Comparison of ENCODE assay signal across 31 mouse cellular contexts in genomic region chr10:69979636-69980035, GRCm38 (mm10).
A peak's percentile ranks its signal among the peaks of the same experiment; 100 is the strongest.
DNase-seq lines count a peak whose midpoint lies in the region; ATAC-seq and TF ChIP-seq lines count a peak whose summit lies in the region.
"Had no signal": no experiment of that assay in that cellular context is flagged by ENCODE, and none has a peak within 500 bp of the region (broad histone marks: within the 10 kb centered on the region; RNA-seq: fewer than 3 reads in every experiment).

No protein-coding gene starts in this region.

- no peaks in the 10 kb centered on the region for H3K4me1 ChIP-seq in forebrain, embryonic 13.5 days
- no peaks in the 10 kb centered on the region for H3K4me1 ChIP-seq in forebrain, embryonic 10.5 days
- H3K4me1 ChIP-seq in forebrain, postnatal 0 days (ENCODE audit: insufficient read depth) = no peaks in the 10 kb centered on the region
- H3K4me1 ChIP-seq: embryonic facial prominence, embryonic 10.5 days; embryonic facial prominence, embryonic 13.5 days; heart, embryonic 15.5 days had no signal

- no peak for TF ChIP-seq CTCF in forebrain, postnatal 0 days (IDR thresholded peaks at IDR 0.05; ENCODE audit: low read depth)

- no peak overlapping the region for H3K4me2 ChIP-seq in forebrain, embryonic 13.5 days
- no peak overlapping the region for H3K4me2 ChIP-seq in forebrain, postnatal 0 days (ENCODE audit: low read depth)
- H3K4me2 ChIP-seq: embryonic facial prominence, embryonic 13.5 days; heart, embryonic 12.5 days; heart, embryonic 15.5 days; hindbrain, embryonic 14.5 days had no signal

- peaks cover 46% of the 10 kb centered on the region for H3K36me3 ChIP-seq in forebrain, embryonic 13.5 days (ENCODE audit: poor library complexity, severe bottlenecking)
- H3K36me3 ChIP-seq in forebrain, embryonic 10.5 days (replicated peaks) = peaks cover 41% of the 10 kb centered on the region
- peaks cover 56% of the 10 kb centered on the region for H3K36me3 ChIP-seq in forebrain, postnatal 0 days (ENCODE audit: insufficient read depth)
- H3K36me3 ChIP-seq: G1E had no signal

- H3K9me3 ChIP-seq in forebrain, embryonic 13.5 days (replicated peaks) = no peaks in the 10 kb centered on the region
- no peaks in the 10 kb centered on the region for H3K9me3 ChIP-seq in forebrain, embryonic 10.5 days
- no peaks in the 10 kb centered on the region for H3K9me3 ChIP-seq in forebrain, postnatal 0 days (ENCODE audit: low read length)
- H3K9me3 ChIP-seq: embryonic facial prominence, embryonic 10.5 days; embryonic facial prominence, embryonic 13.5 days; heart, embryonic 12.5 days; heart, embryonic 15.5 days had no signal

- peak; percentile 70; the same call in 1 of the 2 replicates for ATAC-seq in forebrain, embryonic 13.5 days
- peak; percentile 86 for ATAC-seq in forebrain, postnatal 0 days
- ATAC-seq: hindbrain, postnatal 0 days; inflammation-experienced regulatory T-cells, adult 6 months; intestine, embryonic 16.5 days; Patski had no signal

- H3K4me3 ChIP-seq in forebrain, embryonic 13.5 days = no peak overlapping the region
- no peak overlapping the region for H3K4me3 ChIP-seq in forebrain, embryonic 10.5 days
- no peak overlapping the region for H3K4me3 ChIP-seq in forebrain, postnatal 0 days (ENCODE audit: low read depth, low read length)
- H3K4me3 ChIP-seq: embryonic facial prominence, embryonic 10.5 days; embryonic facial prominence, embryonic 13.5 days; erythroblast, embryonic 14.5 days; gastrocnemius, adult 2 months; heart, embryonic 12.5 days; heart, embryonic 15.5 days had no signal

- H3K27me3 ChIP-seq in forebrain, embryonic 13.5 days = no peaks in the 10 kb centered on the region
- H3K27me3 ChIP-seq in forebrain, embryonic 10.5 days (ENCODE audit: poor library complexity, severe bottlenecking) = no peaks in the 10 kb centered on the region
- H3K27me3 ChIP-seq in forebrain, postnatal 0 days (ENCODE audit: insufficient read depth, low read length) = no peaks in the 10 kb centered on the region
- H3K27me3 ChIP-seq: CH12.LX; embryonic facial prominence, embryonic 13.5 days; heart, embryonic 12.5 days; heart, embryonic 15.5 days; Patski had no signal

- DNase-seq in forebrain, embryonic 10.5 days (ENCODE audit: extremely low spot score, low spot score) = no peak
- peak; percentile 12 for DNase-seq in heart, adult 11 months
- no peak for DNase-seq in heart, postnatal 25 days (ENCODE audit: low spot score)
- peak; percentile 53 for DNase-seq in forebrain, postnatal 0 days
- DNase-seq in adrenal gland, adult 18-20 months (ENCODE audit: low spot score in 2 of 2) = no peak
- DNase-seq: adrenal gland, adult 2 months; adrenal gland, postnatal 14 days; B cell, adult 2 months; cerebellum, adult 11 months; cerebellum, adult 9-11 months; embryo, embryonic 11 days; gastrocnemius, adult 2 months; gastrocnemius, postnatal 14 days; heart, adult 18-20 months; heart, postnatal 10 days; heart, postnatal 4 days; kidney, adult 18-20 months; kidney, adult 9 months had no signal

- no peak overlapping the region for H3K27ac ChIP-seq in forebrain, embryonic 13.5 days
- H3K27ac ChIP-seq in forebrain, embryonic 10.5 days = no peak overlapping the region
- no peak overlapping the region for H3K27ac ChIP-seq in forebrain, postnatal 0 days (ENCODE audit: low read depth, low read length)
- H3K27ac ChIP-seq: embryonic facial prominence, embryonic 10.5 days; embryonic facial prominence, embryonic 13.5 days; gastrocnemius, adult 2 months; heart, embryonic 15.5 days; hindbrain, embryonic 14.5 days; hindbrain, postnatal 0 days had no signal

- WGBS in forebrain, embryonic 13.5 days = 93% methylated on average over 2 of the region's 2 CpGs
- WGBS in forebrain, embryonic 10.5 days = 98% methylated on average over 2 of the region's 2 CpGs
- 63% methylated on average over 2 of the region's 2 CpGs for WGBS in forebrain, postnatal 0 days

- H3K9ac ChIP-seq in forebrain, embryonic 13.5 days = no peak overlapping the region
- H3K9ac ChIP-seq in forebrain, postnatal 0 days = no peak overlapping the region
- H3K9ac ChIP-seq: embryonic facial prominence, embryonic 13.5 days; heart, embryonic 12.5 days; heart, embryonic 15.5 days; hindbrain, embryonic 14.5 days had no signal

- intact Hi-C loops in heart, postnatal 25 days (cut with DNase I) = no loop called here

Comparison
In these comparisons a context has a peak if more than half of its experiments do, and no peak if none do; other contexts are left out.
1. DNase-seq: peak in heart, adult 11 months (single experiment) and forebrain, postnatal 0 days (single experiment); none in forebrain, embryonic 10.5 days (single experiment), heart, postnatal 25 days (single experiment) and adrenal gland, adult 18-20 months (0 of 2).